Mouse (Mus musculus) hindbrain, embryonic 11.5 days (tissue): ENCODE results near the gene Olfr666. TPM values are rescaled to one million over a fixed set of nuclear protein-coding genes. Genes with fewer than 3 reads are reported as not detected.
"Not testable (repeated sequence)": the region's sequence is repeated elsewhere in the genome, so short reads cannot be mapped to it uniquely, and the experiment has no call there.

Experiments
- ATAC-seq: fragments of 200-750 bp; cut with Nextera tagmentation; 2 replicates; pipeline ENCODE4 v1.8.0; 2017; ENCODE audit warnings: mild to moderate bottlenecking, moderate TSS enrichment, moderate library complexity; ENCODE audit not compliant: low FRiP score
- DNase-seq: peaks from one replicate; pipeline ENCODE4 v3.0.0-alpha.2; 2015; ENCODE audit warnings: low spot score
- H3K27ac ChIP-seq: fragments of 300-500 bp; sonication (generic); 2 replicates; pipeline ENCODE4 v1.5.1; 2014; ENCODE audit warnings: mild to moderate bottlenecking, low read depth, low read length
- H3K27me3 ChIP-seq: fragments of 300-500 bp; sonication (generic); 2 replicates; pipeline ENCODE4 v1.6.1; 2014; ENCODE audit warnings: mild to moderate bottlenecking, low read length, moderate library complexity, mixed read lengths; ENCODE audit not compliant: control insufficient read depth, insufficient read depth
- H3K36me3 ChIP-seq: fragments of 300-500 bp; sonication (generic); 2 replicates; pipeline ENCODE4 v1.6.1; 2014; ENCODE audit warnings: mild to moderate bottlenecking, low read length, moderate library complexity, mixed read lengths; ENCODE audit not compliant: control insufficient read depth, insufficient read depth
- H3K4me1 ChIP-seq: fragments of 300-500 bp; sonication (generic); replicated peaks from 2 replicates; pipeline ENCODE4 v1.6.1; 2014; ENCODE audit warnings: low read length, mixed read lengths; ENCODE audit not compliant: control insufficient read depth, insufficient read depth
- H3K4me2 ChIP-seq: fragments of 300-500 bp; sonication (generic); replicated peaks from 2 replicates; pipeline ENCODE4 v1.6.1; 2014; ENCODE audit warnings: mild to moderate bottlenecking, low read depth, low read length
- H3K4me3 ChIP-seq: fragments of 300-500 bp; sonication (generic); 2 replicates; pipeline ENCODE4 v1.5.1; 2014; ENCODE audit warnings: low read depth, low read length
- H3K9ac ChIP-seq: fragments of 300-500 bp; sonication (generic); 2 replicates; pipeline ENCODE4 v1.6.1; 2014; ENCODE audit warnings: low read depth, low read length
- H3K9me3 ChIP-seq: fragments of 300-500 bp; sonication (generic); 2 replicates; pipeline ENCODE4 v1.6.1; 2016; ENCODE audit warnings: low read length; ENCODE audit not compliant: control insufficient read depth
- WGBS: fragments of 180-500 bp; shearing (Covaris S2); extraction: QIAGEN DNeasy Blood & Tissue Kit; methylation state at CpG from one replicate; pipeline ENCODE4 v1.1.7; 2014; 5-methylcytosine and 5-hydroxymethylcytosine counted together
- polyA plus RNA-seq: library from polyadenylated mRNA; unstranded; fragments of >200 nt; fragmentation: Nextera tagmentation; extraction: Ambion mirVana; gene quantifications from 2 replicates; pipeline ENCODE4 v1.2.1, GENCODE M21; 2014

Olfr666 gene
- polyA plus RNA-seq: not detected in 2 replicates

- WGBS: 84% methylated on average over 2 of the region's 2 CpGs
- Histone ChIP-seq H3K36me3 (no peaks in the 10 kb centered on the region), H3K27me3 (no peaks in the 10 kb centered on the region), H3K27ac (no peak within 1 kb of the TSS), H3K4me2 (no peak within 1 kb of the TSS), H3K9me3 (no peaks in the 10 kb centered on the region), H3K9ac (no peak within 1 kb of the TSS), H3K4me3 (no peak within 1 kb of the TSS), H3K4me1 (no peaks in the 10 kb centered on the region)
- DNase-seq (no peak), ATAC-seq (no peak)
These were observed at the start of gene Olfr666 for GRCm38 (mm10) chr7:104895852-104896251. Olfr666 (minus strand) TSS chr7:104895952.

GRCm38 (mm10) chr7:104933940-104934339 lies 38.2 kb upstream of the Olfr666 start, which contains the start of gene Olfr669:
Olfr669 (plus strand) TSS chr7:104934240.
- Histone ChIP-seq H3K9me3 (no peaks in the 10 kb centered on the region), H3K4me1 (no peaks in the 10 kb centered on the region), H3K4me3 (no peak within 1 kb of the TSS), H3K27ac (no peak within 1 kb of the TSS), H3K36me3 (no peaks in the 10 kb centered on the region), H3K4me2 (no peak within 1 kb of the TSS), H3K9ac (no peak within 1 kb of the TSS), H3K27me3 (no peaks in the 10 kb centered on the region)
- ATAC-seq (no peak), DNase-seq (no peak)
- WGBS: 79% methylated on average over 1 of the region's 1 CpGs

GRCm38 (mm10) chr7:104927957-104928356 lies 32.2 kb upstream of the Olfr666 start, which contains the start of gene Olfr668:
Olfr668 (minus strand) TSS chr7:104928057.
- Histone ChIP-seq H3K36me3 (no peaks in the 10 kb centered on the region), H3K27me3 (no peaks in the 10 kb centered on the region), H3K9ac (no peak within 1 kb of the TSS), H3K4me1 (no peaks in the 10 kb centered on the region), H3K4me2 (no peak within 1 kb of the TSS), H3K9me3 (no peaks in the 10 kb centered on the region), H3K27ac (no peak within 1 kb of the TSS), H3K4me3 (no peak within 1 kb of the TSS)
- WGBS: 82% methylated on average over 1 of the region's 1 CpGs
- ATAC-seq (no peak), DNase-seq (no peak)

DNA sequence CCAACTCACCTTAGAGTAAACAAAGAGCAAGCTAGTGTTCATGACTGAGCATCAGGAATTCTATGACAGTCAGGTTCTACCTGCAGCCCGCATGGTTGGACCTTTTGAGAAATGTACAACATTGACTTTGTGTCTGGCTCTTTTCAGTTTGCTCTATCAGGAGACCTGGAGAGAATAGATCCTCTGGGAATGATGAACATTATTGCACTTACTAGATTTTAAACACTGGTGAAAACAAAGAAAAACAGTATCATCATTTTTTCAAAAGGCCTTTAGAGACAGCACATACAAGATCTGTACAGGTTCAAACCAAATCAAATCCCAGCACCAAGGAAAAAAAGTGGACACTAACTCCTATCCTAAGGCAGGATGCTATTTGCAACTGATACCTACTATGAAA lies 25.6 kb upstream of the Olfr666 start, which contains the start of gene Olfr667:
Gene Olfr667 (minus strand): TSS at position 101 of the 400 bp plus-strand sequence.
- no peaks in the 10 kb centered on the region for H3K27me3 ChIP-seq
- H3K27ac ChIP-seq: no peak within 1 kb of the TSS
- H3K4me3 ChIP-seq: no peak within 1 kb of the TSS
- H3K4me1 ChIP-seq: no peaks in the 10 kb centered on the region
- H3K4me2 ChIP-seq: no peak within 1 kb of the TSS
- no peaks in the 10 kb centered on the region for H3K36me3 ChIP-seq
- H3K9ac ChIP-seq: no peak within 1 kb of the TSS
- 88% methylated on average over 1 of the region's 1 CpGs for WGBS
- ATAC-seq (no peak), DNase-seq (no peak)
- H3K9me3 ChIP-seq: no peaks in the 10 kb centered on the region

- H3K4me3 ChIP-seq: no peak within 1 kb of the TSS
- H3K4me2 ChIP-seq: no peak within 1 kb of the TSS
- no peaks in the 10 kb centered on the region for H3K4me1 ChIP-seq
- 44% methylated on average over 1 of the region's 1 CpGs for WGBS
- H3K9me3 ChIP-seq: no peaks in the 10 kb centered on the region
- no peak for DNase-seq
- no peak within 1 kb of the TSS for H3K27ac ChIP-seq
- ATAC-seq: no peak
- H3K9ac ChIP-seq: no peak within 1 kb of the TSS
- H3K27me3 ChIP-seq: no peaks in the 10 kb centered on the region
- no peaks in the 10 kb centered on the region for H3K36me3 ChIP-seq
These were observed 18.0 kb downstream of the Olfr666 start, which contains the start of gene Olfr665 for GRCm38 (mm10) chr7:104877731-104878130. Olfr665 (plus strand) TSS chr7:104878031.

GRCm38 (mm10) chr7:104861381-104861780 lies 34.4 kb downstream of the Olfr666 start:
- WGBS: 92% methylated on average over 3 of the region's 3 CpGs

GRCm38 (mm10) chr7:104857683-104858082 lies 38.1 kb downstream of the Olfr666 start:
- no peak for ATAC-seq
- H3K27me3 ChIP-seq: no peaks in the 10 kb centered on the region
- H3K36me3 ChIP-seq: no peaks in the 10 kb centered on the region
- no peak for DNase-seq
- no peak overlapping the region for H3K27ac ChIP-seq
- no peak overlapping the region for H3K4me2 ChIP-seq
- no peak overlapping the region for H3K9ac ChIP-seq
- H3K4me1 ChIP-seq: no peaks in the 10 kb centered on the region
- 83% methylated on average over 1 of the region's 1 CpGs for WGBS
- H3K9me3 ChIP-seq: no peaks in the 10 kb centered on the region
- no peak overlapping the region for H3K4me3 ChIP-seq

More at GRCm38 (mm10) chr7:104861381-104861780, 34.4 kb downstream of the Olfr666 start:
- H3K9me3 ChIP-seq: no peaks in the 10 kb centered on the region
- H3K27me3 ChIP-seq: no peaks in the 10 kb centered on the region
- no peak overlapping the region for H3K4me2 ChIP-seq
- no peak for ATAC-seq
- no peaks in the 10 kb centered on the region for H3K4me1 ChIP-seq
- no peak overlapping the region for H3K9ac ChIP-seq
- H3K27ac ChIP-seq: no peak overlapping the region
- no peaks in the 10 kb centered on the region for H3K36me3 ChIP-seq
- DNase-seq: no peak
- no peak overlapping the region for H3K4me3 ChIP-seq

- not testable (repeated sequence) for H3K27me3 ChIP-seq, H3K36me3 ChIP-seq, H3K4me3 ChIP-seq, H3K27ac ChIP-seq, H3K9me3 ChIP-seq, ATAC-seq, H3K4me1 ChIP-seq, DNase-seq, H3K4me2 ChIP-seq, H3K9ac ChIP-seq
- 85% methylated on average over 2 of the region's 2 CpGs for WGBS
These were observed 39.0 kb downstream of the Olfr666 start, which contains the start of gene Usp17la for GRCm38 (mm10) chr7:104856709-104857108. Usp17la (plus strand) TSS chr7:104857009.

DNA sequence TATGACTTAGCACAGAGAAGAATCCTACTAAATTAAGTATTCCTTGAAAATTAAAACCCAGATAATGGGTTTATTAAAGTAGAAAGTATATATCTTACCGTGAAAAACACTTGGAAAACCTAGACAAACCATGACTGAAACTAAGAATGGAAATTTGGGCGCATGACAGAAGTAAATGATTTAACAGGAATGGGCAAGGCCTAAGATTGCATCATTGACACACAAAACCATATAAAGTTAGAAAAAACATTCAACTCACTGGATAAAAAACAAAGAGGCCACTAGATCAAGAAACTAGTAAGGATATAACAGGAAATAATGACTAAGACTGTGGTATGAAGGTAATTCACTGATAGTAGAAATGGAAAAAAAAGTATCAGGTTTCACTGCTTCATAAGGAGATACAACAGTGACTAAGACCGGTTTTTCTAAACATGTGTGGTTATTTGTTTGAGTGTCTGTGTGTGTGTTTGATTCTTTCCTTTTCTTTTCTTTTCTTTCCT lies 40.5 kb downstream of the Olfr666 start:
- 81% methylated on average over 3 of the region's 3 CpGs for WGBS
- DNase-seq (no peak), ATAC-seq (no peak)
- Histone ChIP-seq H3K4me3 (no peak overlapping the region), H3K9ac (no peak overlapping the region), H3K27me3 (no peaks in the 10 kb centered on the region), H3K9me3 (no peaks in the 10 kb centered on the region), H3K4me2 (no peak overlapping the region), H3K36me3 (no peaks in the 10 kb centered on the region), H3K4me1 (no peaks in the 10 kb centered on the region), H3K27ac (no peak overlapping the region)
